Mouse (Mus musculus) cortical plate, adult 2 months (tissue): ENCODE measurements around the gene 4930505A04Rik.

Experiments
- CTCF ChIP-seq: fragments of 200-500 bp; IDR thresholded peaks from 2 replicates; pipeline ENCODE4 v1.5.1; 2011; ENCODE audit warnings: mild to moderate bottlenecking, control low read depth, low read length; ENCODE audit not compliant: insufficient read depth; ENCODE audit errors: extremely low read depth
- POLR2A ChIP-seq: fragments of 200-500 bp; IDR thresholded peaks from 2 replicates; pipeline ENCODE4 v1.6.1; 2011; ENCODE audit warnings: mild to moderate bottlenecking, low read length, control low read depth; ENCODE audit not compliant: insufficient read depth; ENCODE audit errors: extremely low read depth

DNA sequence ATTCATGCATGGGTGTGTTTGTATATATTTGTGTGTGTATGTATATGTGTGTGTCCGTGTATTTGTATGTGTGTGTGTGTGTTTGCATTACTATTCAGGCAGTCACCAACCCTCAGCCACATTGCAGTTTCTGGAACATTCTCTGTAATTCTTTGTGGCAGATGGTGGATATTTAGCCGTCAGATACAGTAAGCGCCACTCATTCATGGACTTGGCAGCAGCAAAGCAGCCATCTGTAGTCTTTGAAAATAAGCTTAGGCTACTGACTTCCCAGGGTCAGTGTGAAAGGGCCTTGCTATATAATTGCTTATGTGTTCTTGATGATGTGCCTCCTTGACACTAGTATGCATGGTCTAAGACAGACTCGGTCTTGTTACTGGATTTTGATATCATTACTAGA is 36.6 kb upstream of the 4930505A04Rik start:
- no peak for TF ChIP-seq CTCF
- no peak for TF ChIP-seq POLR2A
